Mouse (Mus musculus) left cerebral cortex, adult 18-20 months (tissue): ENCODE data around the gene Vrk1. TPM values are rescaled to one million over a fixed set of nuclear protein-coding genes. Genes with fewer than 3 reads are reported as not detected.

Source experiments
- DNase-seq, 2 experiments: peaks; one replicate each; pipeline ENCODE4 v3.0.0; 2021 to 2022; ENCODE audit warnings: low spot score in 2 of 2, mixed read lengths in 1 of 2
- total RNA-seq, 2 experiments: library from RNA; stranded (reverse); gene quantifications; 2 replicates each; pipeline ENCODE4 v1.2.3; 2021

The Vrk1 gene
- total RNA-seq, 2 experiments from 2014 or later = 14.4 to 16.6 TPM

DNA sequence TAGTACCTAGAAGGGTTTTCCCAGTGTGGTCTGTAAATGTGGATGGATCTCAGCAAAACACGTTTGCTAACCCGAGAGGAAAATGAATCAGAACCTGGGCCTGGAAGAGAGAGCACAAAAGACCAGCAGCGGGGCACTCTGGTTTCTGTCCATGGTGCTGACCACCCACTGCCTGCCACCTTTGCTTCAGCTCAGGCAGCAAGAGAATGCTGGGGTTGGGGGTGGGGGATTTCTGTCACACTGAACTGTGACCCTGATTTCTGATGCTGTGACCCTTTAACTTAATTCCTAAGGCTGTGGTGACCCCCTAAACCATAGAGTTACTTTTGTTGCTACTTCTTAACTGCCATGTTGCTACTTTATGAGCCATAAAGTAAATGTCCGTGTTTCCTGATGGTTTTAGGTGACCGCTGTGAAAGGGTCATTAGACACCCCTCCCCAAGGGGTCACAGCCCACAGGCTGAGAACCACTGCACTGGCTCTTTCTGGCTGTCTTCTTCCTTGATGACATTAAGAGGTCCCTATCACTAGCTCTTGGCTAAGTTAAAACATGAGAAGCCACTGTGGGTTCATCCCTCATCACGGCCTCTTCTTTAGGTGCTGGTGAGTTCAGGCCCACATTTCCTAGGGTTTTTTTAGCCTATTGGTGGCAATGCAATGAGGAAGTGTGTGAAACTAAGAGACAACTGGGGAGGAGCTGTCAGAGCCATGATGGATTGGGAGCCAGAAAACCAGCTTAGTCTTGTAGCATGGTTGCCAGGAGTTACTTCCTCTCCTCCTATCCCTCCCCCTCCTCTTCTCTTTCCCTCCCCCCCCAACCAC, 105.3 kb downstream of the Vrk1 start:
- DNase-seq = no peak

DNA sequence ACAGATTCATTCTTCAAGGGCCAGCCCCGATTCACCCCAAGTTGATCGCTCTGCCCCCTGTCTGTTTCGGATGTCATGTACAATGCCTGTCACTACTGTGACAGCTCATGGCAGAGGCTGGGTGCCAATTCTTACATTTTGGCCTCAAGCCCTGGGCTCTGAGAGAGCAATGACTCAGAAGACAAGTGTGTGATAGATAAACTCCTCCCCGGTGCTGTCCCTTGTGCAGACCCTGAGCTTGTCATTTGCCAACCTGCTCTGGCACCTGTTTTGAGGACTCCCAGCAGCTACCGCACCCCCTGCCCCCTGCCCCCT, 105.8 kb downstream of the Vrk1 start:
- DNase-seq = no peak

DNA sequence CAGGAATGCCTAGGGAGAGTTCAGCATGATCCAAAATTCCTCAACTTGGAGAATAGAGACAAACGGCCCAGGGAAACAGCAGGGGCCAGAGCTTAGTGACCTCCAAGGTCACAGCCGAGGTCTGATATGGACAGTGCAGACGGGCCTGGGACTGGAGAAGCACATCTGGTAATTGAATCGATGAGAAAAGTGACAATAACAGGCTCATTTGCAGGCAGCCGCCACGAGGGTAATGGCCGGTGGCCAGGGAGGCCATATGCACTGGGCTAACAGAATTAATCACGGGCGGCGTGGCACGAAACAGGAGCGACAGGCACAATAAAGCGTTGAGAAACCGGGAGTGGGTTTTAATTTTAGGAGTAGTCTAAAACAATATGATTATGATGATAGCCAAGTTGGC, 113.2 kb downstream of the Vrk1 start:
- no peak for DNase-seq

DNA sequence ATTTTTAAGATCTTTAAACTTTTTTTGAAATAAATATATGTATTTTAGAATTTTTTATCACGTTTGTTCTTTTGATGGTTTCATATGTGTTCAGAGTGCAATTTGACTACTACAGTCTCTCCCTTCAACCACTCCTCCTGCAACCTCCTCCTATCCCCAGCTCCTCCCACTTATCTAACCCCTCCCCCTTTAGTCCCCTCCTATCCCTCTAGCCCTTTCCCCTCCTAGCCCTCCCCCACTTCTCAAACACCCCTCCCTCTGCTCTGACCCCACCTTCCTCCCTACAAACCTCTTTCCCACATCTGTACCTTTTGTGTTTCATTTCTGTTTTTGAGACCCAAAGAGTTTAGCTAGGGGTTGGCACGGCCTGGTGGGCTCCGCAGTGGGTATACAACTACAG, 114.6 kb downstream of the Vrk1 start:
- no peak for DNase-seq

Other genes with a start within 250 kb of the Vrk1 start
- gene Papola, start 225.5 kb upstream of the Vrk1 start, total RNA-seq = 100 to 1,000 TPM; 146 to 157 TPM